8 mouse cellular contexts compared by ENCODE assay signal in genomic region chr1:36272546-36272945, GRCm38 (mm10). TPM values are rescaled to one million over a fixed set of nuclear protein-coding genes. Genes with fewer than 3 reads are reported as not detected.
DNase-seq lines count a peak whose midpoint lies in the region; ATAC-seq and TF ChIP-seq lines count a peak whose summit lies in the region.

No protein-coding gene starts in this region.

- peak; percentile 60 for DNase-seq in urinary bladder, postnatal 14 days (ENCODE audit: low spot score)
- DNase-seq in urinary bladder, adult 2 months (ENCODE audit: low spot score): no peak
- peak; percentile 74 for DNase-seq in induced T-regulatory cell, adult 2 months (ENCODE audit: low read depth)
- no peak for DNase-seq in liver, postnatal 0 days
- no peak for DNase-seq in frontal cortex, postnatal 14 days (ENCODE audit: low spot score in 2 of 2)
- DNase-seq in right cerebral cortex, postnatal 4 days: no peak
- no peak for DNase-seq in left cerebral cortex, adult 18-20 months (ENCODE audit: low spot score in 2 of 2)

- 25% methylated on average over 5 of the region's 5 CpGs for WGBS in liver, postnatal 0 days (ENCODE audit: insufficient replicate concordance)
- WGBS in stomach, embryonic 14.5 days: 49% methylated on average over 5 of the region's 5 CpGs

- peak overlapping the region; percentile 57 for H3K4me2 ChIP-seq in liver, postnatal 0 days (ENCODE audit: low read depth, low read length)
- H3K4me2 ChIP-seq in stomach, embryonic 14.5 days (replicated peaks; ENCODE audit: low read depth, low read length): peak overlapping the region; percentile 14; the same call in 1 of the 2 replicates

- H3K4me1 ChIP-seq in liver, postnatal 0 days (ENCODE audit: insufficient read depth): peaks cover 28% of the 10 kb centered on the region
- peaks cover 25% of the 10 kb centered on the region for H3K4me1 ChIP-seq in stomach, embryonic 14.5 days (ENCODE audit: control insufficient read depth, insufficient read depth, low read length)

- peak overlapping the region; percentile 80 for H3K27ac ChIP-seq in liver, postnatal 0 days (ENCODE audit: low read depth)
- H3K27ac ChIP-seq in stomach, embryonic 14.5 days (ENCODE audit: low read length): peak overlapping the region; percentile 62; the same call in 1 of the 2 replicates

- no peak for TF ChIP-seq CTCF in liver, postnatal 0 days (IDR thresholded peaks at IDR 0.05; ENCODE audit: low read depth)

- H3K36me3 ChIP-seq in liver, postnatal 0 days (replicated peaks; ENCODE audit: insufficient read depth, low read length): no peaks in the 10 kb centered on the region
- H3K36me3 ChIP-seq in stomach, embryonic 14.5 days (ENCODE audit: control insufficient read depth, insufficient read depth, low read length): no peaks in the 10 kb centered on the region

- ATAC-seq in liver, postnatal 0 days: 0 out of 2 replicates have a peak, but pooled peaks have one; percentile 16
- peak; percentile 70 for ATAC-seq in stomach, embryonic 14.5 days (ENCODE audit: insufficient number of reproducible peaks, insufficient read depth, low FRiP score, low read depth)

- TF ChIP-seq EP300 in liver, postnatal 0 days (IDR thresholded peaks at IDR 0.05; ENCODE audit: low read depth): no peak

- H3K9me3 ChIP-seq in liver, postnatal 0 days (ENCODE audit: low read length): no peaks in the 10 kb centered on the region
- no peaks in the 10 kb centered on the region for H3K9me3 ChIP-seq in stomach, embryonic 14.5 days (ENCODE audit: control insufficient read depth, low read depth, low read length)

- H3K4me3 ChIP-seq in liver, postnatal 0 days (ENCODE audit: low read depth, low read length): peak overlapping the region; percentile 32
- H3K4me3 ChIP-seq in stomach, embryonic 14.5 days (ENCODE audit: low read depth, low read length): no peak overlapping the region

- no peaks in the 10 kb centered on the region for H3K27me3 ChIP-seq in liver, postnatal 0 days (ENCODE audit: insufficient read depth, low read length)
- H3K27me3 ChIP-seq in stomach, embryonic 14.5 days (ENCODE audit: control insufficient read depth, insufficient read depth, low read length): no peaks in the 10 kb centered on the region

- H3K9ac ChIP-seq in liver, postnatal 0 days (replicated peaks): peak overlapping the region; percentile 47
- H3K9ac ChIP-seq in stomach, embryonic 14.5 days (replicated peaks; ENCODE audit: low read depth, low read length): no peak overlapping the region

RNA-seq across cellular contexts. Expression of gene Neurl3, which starts 1.9 kb away (rescaled TPM):
- 10.2 and 12.5 TPM in 2 replicates for polyA plus RNA-seq in urinary bladder, adult 2 months (2012; rRNA removed)
- 4.4 and 4.7 TPM in 2 replicates for polyA plus RNA-seq in liver, postnatal 0 days (2015; fragmentation: Nextera tagmentation; extraction: Ambion mirVana)
- polyA plus RNA-seq in stomach, embryonic 14.5 days (2014; fragmentation: Nextera tagmentation; extraction: Ambion mirVana): 10.9 and 13.5 TPM in 2 replicates
- under 1 TPM; 0.52 to 0.60 TPM for total RNA-seq in left cerebral cortex, adult 18-20 months (2021)

RNA-seq across cellular contexts. Expression of gene Uggt1, which starts 28.0 kb away (rescaled TPM):
- polyA plus RNA-seq in urinary bladder, adult 2 months (2012; rRNA removed): 20.6 and 25.2 TPM in 2 replicates
- 15.4 and 15.8 TPM in 2 replicates for polyA plus RNA-seq in liver, postnatal 0 days (2015; fragmentation: Nextera tagmentation; extraction: Ambion mirVana)
- 74.2 and 84.8 TPM in 2 replicates for polyA plus RNA-seq in stomach, embryonic 14.5 days (2014; fragmentation: Nextera tagmentation; extraction: Ambion mirVana)
- 10 to 100 TPM; 42.0 to 44.8 TPM for total RNA-seq in left cerebral cortex, adult 18-20 months (2021)

RNA-seq across cellular contexts. Expression of gene Arid5a, which starts 35.0 kb away (rescaled TPM):
- 7.4 and 8.1 TPM in 2 replicates for polyA plus RNA-seq in urinary bladder, adult 2 months (2012; rRNA removed)
- 5.8 and 6.3 TPM in 2 replicates for polyA plus RNA-seq in liver, postnatal 0 days (2015; fragmentation: Nextera tagmentation; extraction: Ambion mirVana)
- polyA plus RNA-seq in stomach, embryonic 14.5 days (2014; fragmentation: Nextera tagmentation; extraction: Ambion mirVana): 2.7 and 2.9 TPM in 2 replicates
- total RNA-seq in left cerebral cortex, adult 18-20 months (2021): 10 to 100 TPM; 15.6 to 18.1 TPM

Comparison
In these comparisons a context has a peak if more than half of its experiments do, and no peak if none do; other contexts are left out.
1. DNase-seq: peak in urinary bladder, postnatal 14 days (single experiment) and induced T-regulatory cell, adult 2 months (single experiment); none in urinary bladder, adult 2 months (single experiment), liver, postnatal 0 days (single experiment), frontal cortex, postnatal 14 days (0 of 2), right cerebral cortex, postnatal 4 days (single experiment) and left cerebral cortex, adult 18-20 months (0 of 2).